Mouse (Mus musculus) layer of hippocampus, postnatal 14 days (tissue): ENCODE results near the gene P3h3. TPM values are rescaled to one million over a fixed set of nuclear protein-coding genes. Genes with fewer than 3 reads are reported as not detected.

Experiments used
- total RNA-seq, 2 experiments: library from RNA; stranded (reverse); gene quantifications; 2 replicates each; pipeline ENCODE4 v1.2.3; 2021

Gene P3h3
- total RNA-seq, 2 experiments from 2014 or later, result 24.7 to 24.8 TPM

Other genes starting within 250 kb of the P3h3 start
- gene C1s2, start 221.7 kb downstream of the P3h3 start, total RNA-seq, result under 1 TPM; 0.23 to 0.29 TPM
- 10 to 100 TPM; 42.3 to 45.3 TPM for gene Lpcat3, start 194.7 kb downstream of the P3h3 start, total RNA-seq
- 10 to 100 TPM; 50.7 to 51.1 TPM for gene Emg1, start 145.6 kb downstream of the P3h3 start, total RNA-seq
- gene Phb2, start 145.4 kb downstream of the P3h3 start, total RNA-seq, result 100 to 1,000 TPM; 138 to 141 TPM
- gene Ptpn6, start 119.0 kb downstream of the P3h3 start, total RNA-seq, result 1 to 10 TPM; 3.8 to 5.7 TPM
- gene Grcc10, start 116.4 kb downstream of the P3h3 start, total RNA-seq, result 100 to 1,000 TPM; 297 to 325 TPM
- gene Gm45234, start 101.7 kb downstream of the P3h3 start, total RNA-seq, result 1 to 10 TPM in 1 of 2 experiments, not detected in 1; 1.3 TPM
- gene Atn1, start 101.2 kb downstream of the P3h3 start, total RNA-seq, result 100 to 1,000 TPM; 147 to 149 TPM
- 100 to 1,000 TPM; 667 to 671 TPM for gene Eno2, start 88.1 kb downstream of the P3h3 start, total RNA-seq
- gene Lrrc23, start 78.0 kb downstream of the P3h3 start, total RNA-seq, result 1 to 10 TPM; 1.6 to 3.4 TPM
- gene Spsb2, start 49.1 kb downstream of the P3h3 start, total RNA-seq, result 1 to 10 TPM; 5.7 to 6.7 TPM
- 100 to 1,000 TPM; 578 to 579 TPM for gene Tpi1, start 43.5 kb downstream of the P3h3 start, total RNA-seq
- gene Usp5, start 28.3 kb downstream of the P3h3 start, total RNA-seq, result 100 to 1,000 TPM; 180 to 183 TPM
- gene Cdca3, start 28.2 kb downstream of the P3h3 start, total RNA-seq, result 1 to 10 TPM; 2.0 to 3.4 TPM
- gene Gnb3, start 17.5 kb downstream of the P3h3 start, total RNA-seq, result under 1 TPM in 1 of 2 experiments, not detected in 1; 0.21 TPM
- gene Gpr162, start 6.2 kb upstream of the P3h3 start, total RNA-seq, result 100 to 1,000 TPM; 180 to 193 TPM
- under 1 TPM; 0.29 to 0.58 TPM for gene Cd4, start 30.5 kb upstream of the P3h3 start, total RNA-seq
- 1 to 10 TPM; 2.6 to 3.0 TPM for gene Lag3, start 54.0 kb upstream of the P3h3 start, total RNA-seq
- gene Ptms, start 62.4 kb upstream of the P3h3 start, total RNA-seq, result 1,000 to 10,000 TPM; 1,231 to 1,331 TPM
- gene Mlf2, start 73.6 kb upstream of the P3h3 start, total RNA-seq, result 100 to 1,000 TPM; 681 to 696 TPM
- gene Cops7a, start 107.8 kb upstream of the P3h3 start, total RNA-seq, result 100 to 1,000 TPM; 125 to 128 TPM
- gene Pianp, start 138.9 kb upstream of the P3h3 start, total RNA-seq, result 100 to 1,000 TPM; 119 to 120 TPM
- gene Zfp384, start 151.4 kb upstream of the P3h3 start, total RNA-seq, result 10 to 100 TPM; 41.9 to 49.2 TPM
- 10 to 100 TPM; 62.5 to 62.6 TPM for gene Ing4, start 182.0 kb upstream of the P3h3 start, total RNA-seq
- 1 to 10 TPM; 6.2 to 8.1 TPM for gene Acrbp, start 191.9 kb upstream of the P3h3 start, total RNA-seq
- gene Lpar5, start 210.2 kb upstream of the P3h3 start, total RNA-seq, result 1 to 10 TPM in 1 of 2 experiments, under 1 TPM in 1; 0.94 to 1.6 TPM
- gene Chd4, start 238.2 kb upstream of the P3h3 start, total RNA-seq, result 100 to 1,000 TPM; 173 to 193 TPM